Mouse (Mus musculus) bone marrow macrophage, adult 2 months (primary cell): ENCODE results near the gene Hc. TPM values are rescaled to one million over a fixed set of nuclear protein-coding genes. Genes with fewer than 3 reads are reported as not detected.

ENCODE experiments used
- H3K27ac ChIP-seq: 2 replicates; pipeline ENCODE4 v1.5.1; 2012; ENCODE audit warnings: low read depth, low read length; ENCODE audit not compliant: insufficient read depth
- H3K4me1 ChIP-seq: 2 replicates; pipeline ENCODE4 v1.6.1; 2012; ENCODE audit warnings: low read length; ENCODE audit not compliant: control insufficient read depth, insufficient read depth
- H3K4me3 ChIP-seq: 2 replicates; pipeline ENCODE4 v1.5.1; 2012; ENCODE audit warnings: mild to moderate bottlenecking, low read length, moderate library complexity; ENCODE audit not compliant: insufficient read depth
- CTCF ChIP-seq: IDR thresholded peaks from 2 replicates; pipeline ENCODE4 v1.5.1; 2012; ENCODE audit warnings: low read depth, mild to moderate bottlenecking, low read length, moderate library complexity
- POLR2A ChIP-seq: IDR thresholded peaks from 2 replicates; pipeline ENCODE4 v1.6.1; 2012; ENCODE audit warnings: mild to moderate bottlenecking, low read depth, low read length, borderline replicate concordance
- polyA plus RNA-seq: library from polyadenylated mRNA; stranded (reverse); fragments of >200 nt; gene quantifications from 2 replicates; pipeline ENCODE4 v1.2.4, GENCODE M21; 2012; ENCODE audit not compliant: missing spikeins, insufficient read depth, insufficient read length

Gene Hc
- polyA plus RNA-seq, 1 experiment: not detected

DNA sequence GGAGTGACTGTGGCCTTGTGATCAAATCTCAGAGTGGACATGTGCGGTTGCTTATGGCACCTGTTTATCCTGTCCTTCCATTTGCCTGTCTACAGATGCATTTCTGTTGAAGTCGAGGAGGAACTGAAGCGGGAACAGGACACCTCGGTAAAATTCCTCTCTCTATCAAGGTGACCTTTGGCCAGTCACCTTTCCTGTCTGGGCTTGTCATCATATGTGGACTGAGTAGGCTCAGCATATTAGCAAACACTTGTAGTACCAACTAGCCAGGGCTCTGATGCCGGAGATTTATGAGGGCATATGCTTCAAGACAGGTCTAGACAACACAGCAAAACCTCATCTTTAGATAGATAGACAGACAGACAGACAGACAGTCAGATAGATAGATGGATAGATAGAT, 982 bp downstream of the Hc start:
- Histone ChIP-seq H3K4me3 (no peak overlapping the region), H3K4me1 (no peaks in the 10 kb centered on the region), H3K27ac (no peak overlapping the region)
- TF ChIP-seq POLR2A: no peak
- TF ChIP-seq CTCF: no peak

DNA sequence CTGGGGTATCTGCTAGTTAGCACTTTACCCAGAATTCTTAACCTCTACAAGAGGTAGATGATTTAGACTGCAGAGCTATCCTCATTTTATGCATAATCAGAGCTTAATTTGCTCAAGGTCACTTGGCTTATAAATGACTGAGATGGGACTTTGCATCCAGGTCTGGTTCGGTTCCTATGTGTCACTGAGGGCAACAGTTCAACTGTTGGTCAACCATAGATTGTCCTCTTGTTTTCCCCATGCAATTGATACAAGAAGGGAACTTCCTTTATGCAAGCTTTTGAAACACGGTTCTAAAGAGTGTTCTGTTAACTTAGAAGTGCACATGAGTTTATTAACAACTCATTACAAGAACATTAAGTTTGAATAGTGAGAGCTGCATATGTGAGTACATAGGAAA, 2.9 kb downstream of the Hc start:
- Histone ChIP-seq H3K4me1 (no peaks in the 10 kb centered on the region), H3K27ac (no peak overlapping the region), H3K4me3 (no peak overlapping the region)
- TF ChIP-seq CTCF (no peak), POLR2A (no peak)

DNA sequence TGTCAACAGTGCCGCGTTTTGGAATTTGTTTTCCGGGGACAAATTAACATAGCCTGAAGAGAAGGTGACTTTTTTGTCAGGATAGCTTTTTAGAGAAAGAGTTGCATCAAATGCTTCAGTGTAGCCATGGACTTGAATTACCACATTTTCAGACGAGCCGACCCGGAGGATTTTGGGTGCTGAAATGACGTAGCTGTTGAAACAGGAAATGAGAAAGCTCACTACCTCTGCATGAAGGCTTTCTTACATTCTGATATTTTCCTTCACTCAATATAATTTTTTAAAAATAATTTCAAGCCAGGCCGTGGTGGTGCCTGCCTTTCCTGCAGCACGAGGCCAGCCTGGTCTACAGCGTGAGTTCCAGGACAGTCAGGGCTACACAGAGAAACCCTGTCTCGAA, 4.0 kb downstream of the Hc start:
- H3K4me3 ChIP-seq: no peak overlapping the region

DNA sequence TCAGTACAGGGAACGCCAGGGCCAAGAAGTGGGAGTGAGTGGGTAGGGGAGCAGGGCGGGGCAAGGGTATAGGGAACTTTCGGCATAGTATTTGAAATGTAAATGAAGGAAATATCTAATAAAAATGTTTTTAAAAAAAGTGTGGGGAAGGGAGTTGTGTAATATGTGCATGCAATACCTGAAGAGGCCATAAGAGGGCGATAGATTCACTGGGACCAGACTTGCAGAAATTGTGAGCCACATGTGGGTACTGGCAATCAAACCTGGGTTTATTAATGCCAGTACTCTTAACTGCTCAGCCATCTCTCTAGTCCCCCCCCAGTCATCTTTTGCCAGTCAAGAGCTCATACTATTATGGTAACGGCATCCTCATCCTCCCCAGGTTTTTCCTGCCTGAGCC, 12.4 kb downstream of the Hc start:
- H3K4me1 ChIP-seq: no peaks in the 10 kb centered on the region
- TF ChIP-seq CTCF: no peak
- TF ChIP-seq POLR2A: no peak
- H3K27ac ChIP-seq: no peak overlapping the region
- no peak overlapping the region for H3K4me3 ChIP-seq

More for the DNA sequence above, 4.0 kb downstream of the Hc start:
- Histone ChIP-seq H3K4me1 (no peaks in the 10 kb centered on the region), H3K27ac (no peak overlapping the region)
- TF ChIP-seq POLR2A: no peak
- no peak for TF ChIP-seq CTCF

DNA sequence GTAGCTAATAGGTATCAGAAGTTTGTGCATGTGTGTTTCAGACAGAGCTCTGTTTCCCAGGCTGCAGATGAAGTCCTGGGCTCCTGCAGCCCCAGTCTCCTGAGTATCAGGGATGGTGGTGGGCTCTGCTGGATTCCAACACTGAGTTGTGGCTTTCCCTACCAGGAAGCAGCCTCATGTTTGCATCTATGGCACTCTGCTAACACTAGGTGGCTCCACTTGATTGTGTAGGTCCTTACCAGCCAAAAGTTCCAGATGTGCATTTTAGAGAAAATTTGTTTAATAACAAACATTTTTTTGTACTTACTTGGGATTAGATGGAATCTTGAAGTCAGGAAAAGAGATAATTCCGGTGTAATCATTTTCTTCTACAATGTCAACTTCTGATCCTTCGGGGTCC, 16.3 kb downstream of the Hc start:
- Histone ChIP-seq H3K4me1 (no peaks in the 10 kb centered on the region), H3K4me3 (no peak overlapping the region), H3K27ac (no peak overlapping the region)
- TF ChIP-seq CTCF (peak; percentile 17; the same call in 1 of the 2 replicates), POLR2A (no peak)

DNA sequence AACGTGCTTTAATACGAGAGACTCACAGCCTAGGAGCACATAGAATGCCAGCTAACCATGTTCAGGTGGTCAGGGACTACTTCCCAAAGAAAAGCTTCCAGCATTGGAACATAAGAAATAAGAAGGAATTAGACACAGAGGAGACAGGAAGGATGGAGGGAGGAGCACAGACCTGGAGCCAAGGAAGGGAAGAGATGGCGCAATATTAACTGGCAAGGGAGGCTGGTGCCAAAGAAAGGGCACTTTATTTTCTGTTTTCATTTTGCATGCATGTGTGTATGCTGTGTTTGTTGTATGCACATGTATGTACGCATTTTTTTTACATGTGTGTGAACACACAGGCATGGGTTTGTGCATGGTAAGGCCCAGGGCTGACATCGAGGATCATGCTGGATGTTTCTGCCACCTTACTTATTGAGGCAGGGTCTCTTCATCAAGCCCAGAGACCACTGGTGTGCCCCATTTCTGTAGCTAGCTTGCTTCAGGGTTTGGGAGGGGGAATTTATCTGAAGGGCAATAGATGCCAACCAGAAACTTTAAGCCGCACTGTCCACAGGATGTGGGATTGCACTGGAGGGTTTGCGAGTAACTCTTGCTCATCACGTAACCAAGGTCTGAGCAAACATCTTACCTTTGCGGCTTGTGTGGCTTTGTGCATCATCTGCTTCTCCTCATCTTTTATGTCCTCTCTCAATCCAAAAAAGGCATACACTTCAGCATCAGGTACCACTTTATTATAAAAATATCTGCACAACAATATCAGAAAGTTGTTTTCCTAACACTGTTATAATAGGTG, 22.5 kb downstream of the Hc start:
- H3K4me1 ChIP-seq: no peaks in the 10 kb centered on the region
- TF ChIP-seq CTCF (no peak), POLR2A (no peak)
- no peak overlapping the region for H3K27ac ChIP-seq
- H3K4me3 ChIP-seq: no peak overlapping the region

DNA sequence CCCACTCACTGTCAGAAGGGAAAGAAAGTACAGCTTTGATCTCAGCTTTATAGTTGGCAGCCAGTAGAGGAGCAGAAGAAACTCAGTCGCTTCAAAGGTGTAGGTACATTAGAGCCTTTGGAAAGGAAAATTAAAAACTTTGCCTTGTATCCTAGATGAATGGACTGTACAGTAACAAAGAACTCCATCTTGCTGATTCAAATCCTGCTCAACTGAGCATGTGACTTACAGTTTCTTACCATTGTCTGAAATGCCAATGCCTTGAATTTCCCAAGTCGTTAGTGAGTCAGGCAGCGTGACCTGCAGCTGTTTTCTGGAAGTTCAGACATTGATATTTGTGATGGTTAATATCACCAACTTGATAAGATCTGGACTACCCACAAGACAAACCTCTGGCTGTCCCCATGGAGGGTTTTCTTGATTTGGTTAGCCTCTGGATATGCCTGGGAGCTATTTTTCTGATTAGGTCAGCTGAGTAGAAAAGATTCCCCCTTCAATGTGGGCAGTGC, 36.5 kb downstream of the Hc start:
- Histone ChIP-seq H3K4me3 (no peak overlapping the region), H3K27ac (no peak overlapping the region), H3K4me1 (0 out of 2 replicates have a peak, but pooled peaks cover 3% of the 10 kb centered on the region)
- TF ChIP-seq CTCF (no peak), POLR2A (no peak)

DNA sequence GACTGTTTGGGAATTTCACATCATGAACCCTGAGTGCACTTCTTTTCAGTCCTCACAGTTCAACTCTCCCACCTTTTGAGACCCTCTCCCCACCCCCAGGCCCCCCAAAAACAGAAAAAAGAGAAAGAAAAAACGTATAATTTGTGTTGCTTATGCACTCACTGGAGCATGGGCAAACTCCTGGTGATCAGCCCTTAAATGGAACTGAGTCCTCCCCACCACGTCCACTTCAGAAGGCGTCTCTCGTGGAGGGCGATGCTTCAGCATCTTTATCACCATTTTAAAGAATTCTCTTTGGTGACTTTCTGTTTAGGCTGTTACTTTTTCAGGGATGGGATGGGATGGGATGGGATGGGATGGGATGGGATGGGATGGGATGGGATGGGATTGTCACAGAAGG, 39.4 kb downstream of the Hc start:
- Histone ChIP-seq H3K4me3 (no peak overlapping the region), H3K4me1 (0 out of 2 replicates have a peak, but pooled peaks cover 3% of the 10 kb centered on the region), H3K27ac (no peak overlapping the region)
- TF ChIP-seq POLR2A (no peak), CTCF (no peak)

DNA sequence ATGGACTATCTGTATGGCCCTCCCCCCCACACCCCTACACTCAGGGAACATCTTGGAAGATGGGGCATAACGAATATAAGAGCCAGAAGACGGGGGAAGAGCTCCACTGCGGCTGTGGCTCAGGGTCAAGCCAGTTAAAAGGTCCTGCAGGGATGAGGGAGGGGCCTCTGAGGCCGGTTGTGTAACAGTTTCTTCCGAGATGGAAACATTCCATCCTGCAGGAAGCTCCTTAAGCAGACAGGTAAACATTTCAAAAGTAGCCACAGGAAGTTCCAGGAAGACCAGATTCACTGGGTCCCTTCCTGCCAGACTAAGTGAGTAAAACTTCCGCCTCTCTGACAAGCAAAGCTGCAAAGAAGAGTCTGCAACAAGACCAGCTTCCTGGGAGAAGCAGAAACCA, 45.4 kb downstream of the Hc start:
- H3K4me3 ChIP-seq: no peak overlapping the region
- no peak overlapping the region for H3K27ac ChIP-seq
- no peak for TF ChIP-seq POLR2A
- TF ChIP-seq CTCF: no peak
- no peaks in the 10 kb centered on the region for H3K4me1 ChIP-seq

DNA sequence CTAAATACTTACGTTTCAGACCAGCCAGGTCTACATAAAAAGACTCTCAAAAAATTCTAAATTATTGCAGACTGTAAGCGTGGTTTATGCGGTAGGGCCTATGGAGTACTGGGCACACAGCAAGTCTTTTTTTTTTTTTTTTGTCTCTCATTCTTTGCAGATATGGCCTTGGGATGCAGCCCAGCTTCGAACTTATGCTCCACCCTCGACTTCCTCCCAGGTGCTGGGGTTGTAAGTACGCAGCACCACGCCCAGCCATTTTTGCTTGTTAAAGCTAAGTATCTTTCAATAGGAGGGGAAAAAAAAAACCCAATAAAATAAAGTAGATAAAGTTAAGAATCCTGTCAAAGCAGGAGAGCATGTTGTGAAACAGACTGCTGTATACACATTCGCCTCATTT, 49.6 kb downstream of the Hc start:
- H3K4me1 ChIP-seq: no peaks in the 10 kb centered on the region
- no peak overlapping the region for H3K4me3 ChIP-seq
- no peak for TF ChIP-seq POLR2A
- TF ChIP-seq CTCF: no peak

DNA sequence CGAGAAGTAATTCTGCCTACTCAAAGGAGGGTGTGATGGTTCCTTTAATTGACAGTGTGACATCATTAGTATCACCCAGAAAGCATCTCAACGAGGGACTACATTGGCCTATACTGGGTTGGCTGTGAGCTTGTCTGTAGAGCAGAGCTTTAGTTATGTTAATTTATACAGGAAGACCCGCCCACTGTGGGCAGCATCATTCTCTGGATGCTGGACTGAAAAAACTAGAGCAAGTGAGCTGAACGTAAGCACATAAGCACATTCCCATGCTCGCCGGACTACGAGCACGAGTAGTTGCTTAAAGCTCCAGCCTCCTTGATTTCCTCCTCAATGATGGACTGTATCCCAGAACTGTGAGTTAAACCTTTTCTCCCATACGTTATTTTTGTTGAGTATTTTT, 62.3 kb downstream of the Hc start:
- no peaks in the 10 kb centered on the region for H3K4me1 ChIP-seq
- no peak for TF ChIP-seq POLR2A
- no peak for TF ChIP-seq CTCF
- no peak overlapping the region for H3K4me3 ChIP-seq
- H3K27ac ChIP-seq: no peak overlapping the region

More for the DNA sequence above, 49.6 kb downstream of the Hc start:
- H3K27ac ChIP-seq: no peak overlapping the region
